Comparison of ENCODE assay signal across 14 mouse cellular contexts in the genomic region with DNA sequence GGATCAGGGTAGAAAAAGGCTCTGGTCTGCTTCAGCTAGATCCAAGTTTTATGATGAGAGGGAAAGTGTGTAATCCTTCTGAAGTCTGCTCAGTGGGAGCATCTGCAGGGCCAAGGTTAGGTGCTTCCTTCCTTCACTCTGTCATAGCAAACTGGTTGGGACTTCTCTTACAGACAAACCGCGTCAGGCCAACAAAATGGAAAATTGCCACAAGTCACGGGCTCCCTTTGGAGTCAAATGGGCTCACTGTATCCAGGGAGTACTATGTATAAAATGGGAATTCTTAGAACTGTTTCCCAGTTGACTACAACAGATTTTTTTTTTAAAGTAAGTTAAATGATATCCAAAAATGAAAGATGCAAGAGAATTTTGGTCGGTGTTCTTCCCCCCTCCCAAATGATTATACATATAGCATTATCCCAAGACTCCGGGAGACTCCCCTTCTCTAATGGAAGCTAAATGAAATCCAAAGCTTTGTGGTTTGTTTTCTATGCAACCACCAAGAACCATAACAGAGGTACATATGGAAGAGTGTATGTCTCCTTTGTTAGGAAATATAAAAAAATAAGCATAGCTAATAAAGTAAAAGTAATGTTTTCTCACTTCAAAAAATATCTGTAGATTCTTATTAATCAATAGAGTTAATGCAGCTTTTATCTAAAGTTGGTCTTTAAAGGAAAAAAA.
DNase-seq lines count a peak whose midpoint lies in the region; ATAC-seq and TF ChIP-seq lines count a peak whose summit lies in the region.
"Had no signal": no experiment of that assay in that cellular context is flagged by ENCODE, and none has a peak within 500 bp of the region (broad histone marks: within the 10 kb centered on the region; RNA-seq: fewer than 3 reads in every experiment).

No protein-coding gene starts in this region.

- H3K27ac ChIP-seq in neural tube, embryonic 13.5 days (replicated peaks) = peak overlapping the region; percentile 67
- peak overlapping the region; percentile 82 for H3K27ac ChIP-seq in forebrain, embryonic 15.5 days (replicated peaks)
- H3K27ac ChIP-seq in hindbrain, postnatal 0 days = 0 out of 2 replicates have a peak overlapping the region, but pooled peaks have one; percentile 36
- peak overlapping the region; percentile 55; the same call in 1 of the 2 replicates for H3K27ac ChIP-seq in neural tube, embryonic 15.5 days (replicated peaks)
- H3K27ac ChIP-seq: stomach, postnatal 0 days had no signal

- H3K4me3 ChIP-seq in neural tube, embryonic 13.5 days = no peak overlapping the region
- H3K4me3 ChIP-seq in forebrain, embryonic 15.5 days = no peak overlapping the region
- no peak overlapping the region for H3K4me3 ChIP-seq in hindbrain, postnatal 0 days (ENCODE audit: low read length)
- H3K4me3 ChIP-seq in neural tube, embryonic 15.5 days (replicated peaks) = no peak overlapping the region
- H3K4me3 ChIP-seq: heart, embryonic 12.5 days had no signal

- no peaks in the 10 kb centered on the region for H3K36me3 ChIP-seq in neural tube, embryonic 13.5 days
- no peaks in the 10 kb centered on the region for H3K36me3 ChIP-seq in forebrain, embryonic 15.5 days
- no peaks in the 10 kb centered on the region for H3K36me3 ChIP-seq in hindbrain, postnatal 0 days (ENCODE audit: insufficient read depth, low read length)
- peaks cover 3% of the 10 kb centered on the region; the same call in 1 of the 2 replicates for H3K36me3 ChIP-seq in neural tube, embryonic 15.5 days
- H3K36me3 ChIP-seq: heart, embryonic 12.5 days had no signal

- no peaks in the 10 kb centered on the region for H3K9me3 ChIP-seq in neural tube, embryonic 13.5 days
- H3K9me3 ChIP-seq in forebrain, embryonic 15.5 days = no peaks in the 10 kb centered on the region
- H3K9me3 ChIP-seq in hindbrain, postnatal 0 days (ENCODE audit: low read length) = no peaks in the 10 kb centered on the region
- no peaks in the 10 kb centered on the region for H3K9me3 ChIP-seq in neural tube, embryonic 15.5 days (replicated peaks)
- H3K9me3 ChIP-seq: heart, embryonic 12.5 days had no signal

- no peak overlapping the region for H3K9ac ChIP-seq in neural tube, embryonic 13.5 days
- H3K9ac ChIP-seq in forebrain, embryonic 15.5 days (replicated peaks) = no peak overlapping the region
- no peak overlapping the region for H3K9ac ChIP-seq in hindbrain, postnatal 0 days (replicated peaks; ENCODE audit: low read length)
- no peak overlapping the region for H3K9ac ChIP-seq in neural tube, embryonic 15.5 days (replicated peaks)
- H3K9ac ChIP-seq: heart, embryonic 12.5 days had no signal

- WGBS in neural tube, embryonic 13.5 days = 52% methylated on average over 5 of the region's 5 CpGs
- 32% methylated on average over 5 of the region's 5 CpGs for WGBS in forebrain, embryonic 15.5 days
- WGBS in hindbrain, postnatal 0 days = 35% methylated on average over 5 of the region's 5 CpGs
- 54% methylated on average over 5 of the region's 5 CpGs for WGBS in neural tube, embryonic 15.5 days

- no peak for ATAC-seq in neural tube, embryonic 13.5 days (ENCODE audit: low read depth)
- ATAC-seq in forebrain, embryonic 15.5 days (replicated peaks) = peak; percentile 41; the same call in 1 of the 2 replicates
- peak; percentile 16; the same call in 1 of the 2 replicates for ATAC-seq in hindbrain, postnatal 0 days
- no peak; the same call in 1 of the 2 replicates for ATAC-seq in neural tube, embryonic 15.5 days (ENCODE audit: low FRiP score)

- peaks cover 28% of the 10 kb centered on the region for H3K4me1 ChIP-seq in neural tube, embryonic 13.5 days (replicated peaks)
- peaks cover 35% of the 10 kb centered on the region for H3K4me1 ChIP-seq in forebrain, embryonic 15.5 days
- peaks cover 4% of the 10 kb centered on the region; the same call in 1 of the 2 replicates for H3K4me1 ChIP-seq in hindbrain, postnatal 0 days (ENCODE audit: insufficient read depth, low read length)
- peaks cover 11% of the 10 kb centered on the region for H3K4me1 ChIP-seq in neural tube, embryonic 15.5 days
- H3K4me1 ChIP-seq: heart, embryonic 12.5 days had no signal

- DNase-seq in neural tube, embryonic 10.5 days (ENCODE audit: extremely low spot score, low spot score) = no peak
- peak; percentile 11 for DNase-seq in hindbrain, postnatal 0 days (ENCODE audit: low spot score)
- no peak for DNase-seq in thymus, postnatal 10 days (ENCODE audit: low spot score in 2 of 2)
- DNase-seq in kidney, adult 11 months = no peak
- no peak for DNase-seq in urinary bladder, postnatal 25 days (ENCODE audit: low spot score)
- DNase-seq: gastrocnemius, postnatal 25 days; kidney, adult 9 months; liver; lung, adult 2 months had no signal

- 0 out of 2 replicates have a peak overlapping the region, but pooled peaks have one; percentile 15 for H3K4me2 ChIP-seq in neural tube, embryonic 13.5 days
- H3K4me2 ChIP-seq in forebrain, embryonic 15.5 days (replicated peaks) = 0 out of 2 replicates have a peak overlapping the region, but pooled peaks have one; percentile 3
- no peak overlapping the region for H3K4me2 ChIP-seq in hindbrain, postnatal 0 days (ENCODE audit: low read depth, low read length)
- no peak overlapping the region for H3K4me2 ChIP-seq in neural tube, embryonic 15.5 days
- H3K4me2 ChIP-seq: heart, embryonic 12.5 days had no signal

- no peaks in the 10 kb centered on the region for H3K27me3 ChIP-seq in neural tube, embryonic 13.5 days
- no peaks in the 10 kb centered on the region for H3K27me3 ChIP-seq in forebrain, embryonic 15.5 days
- no peaks in the 10 kb centered on the region for H3K27me3 ChIP-seq in hindbrain, postnatal 0 days (ENCODE audit: insufficient read depth, low read length)
- no peaks in the 10 kb centered on the region for H3K27me3 ChIP-seq in neural tube, embryonic 15.5 days (replicated peaks)

- no peak for TF ChIP-seq CTCF in hindbrain, postnatal 0 days (IDR thresholded peaks at IDR 0.05; ENCODE audit: low read depth)

Comparison
In these comparisons a context has a peak if more than half of its experiments do, and no peak if none do; other contexts are left out.
1. H3K4me2 ChIP-seq: peak in neural tube, embryonic 13.5 days (single experiment) and forebrain, embryonic 15.5 days (single experiment); none in hindbrain, postnatal 0 days (single experiment) and neural tube, embryonic 15.5 days (single experiment).
2. ATAC-seq: peak in forebrain, embryonic 15.5 days (single experiment) and hindbrain, postnatal 0 days (single experiment); none in neural tube, embryonic 13.5 days (single experiment) and neural tube, embryonic 15.5 days (single experiment).
3. Peak in every context shown above with its lines, with median percentiles within 50 percentile points of each other: H3K27ac ChIP-seq.